Mouse (Mus musculus): ENCODE measurements at regions not wholly inside any gene's neighbourhood (a gene's known extent, or its start where the extent isn't known, plus 50 kb on each side); places are given as distances from the start of the nearest gene placed in this dataset.
"Not testable (repeated sequence)": the region's sequence is repeated elsewhere in the genome, so short reads cannot be mapped to it uniquely, and the experiment has no call there.

GRCm38 (mm10) chr13:44490935-44491465 is 238.3 kb upstream of the Jarid2 start:
- DNase-seq (ENCODE audit: extremely low spot score, low spot score), result no peak

GRCm38 (mm10) chr13:44493884-44494283 is 235.4 kb upstream of the Jarid2 start:
- no peak for DNase-seq (ENCODE audit: extremely low spot score, low spot score)

- no peak for DNase-seq (ENCODE audit: extremely low spot score, low spot score)
These were observed 233.8 kb upstream of the Jarid2 start for GRCm38 (mm10) chr13:44495450-44495849.

- DNase-seq (ENCODE audit: extremely low spot score, low spot score), result no peak
These were observed 232.7 kb upstream of the Jarid2 start for GRCm38 (mm10) chr13:44496596-44496995.

- not testable (repeated sequence) for DNase-seq (ENCODE audit: extremely low spot score, low spot score)
These were observed 228.4 kb upstream of the Jarid2 start for GRCm38 (mm10) chr13:44500896-44501295.

GRCm38 (mm10) chr13:44501777-44502321 is 227.4 kb upstream of the Jarid2 start:
- no peak for DNase-seq (ENCODE audit: extremely low spot score, low spot score)

- no peak for DNase-seq (ENCODE audit: extremely low spot score, low spot score)
These were observed 226.5 kb upstream of the Jarid2 start for GRCm38 (mm10) chr13:44502612-44503256.

- DNase-seq (ENCODE audit: extremely low spot score, low spot score), result no peak
These were observed 225.9 kb upstream of the Jarid2 start for GRCm38 (mm10) chr13:44503257-44503950.

GRCm38 (mm10) chr13:44504455-44504854 is 224.8 kb upstream of the Jarid2 start:
- DNase-seq (ENCODE audit: extremely low spot score, low spot score), result no peak

- DNase-seq (ENCODE audit: extremely low spot score, low spot score), result no peak
These were observed 222.3 kb upstream of the Jarid2 start for GRCm38 (mm10) chr13:44506975-44507374.

- peak; percentile 65 for DNase-seq (ENCODE audit: extremely low spot score, low spot score)
These were observed 219.6 kb upstream of the Jarid2 start for GRCm38 (mm10) chr13:44509526-44510159.

GRCm38 (mm10) chr13:44513378-44514285 is 215.6 kb upstream of the Jarid2 start:
- no peak for DNase-seq (ENCODE audit: extremely low spot score, low spot score)

GRCm38 (mm10) chr13:44514636-44515158 is 214.6 kb upstream of the Jarid2 start:
- DNase-seq (ENCODE audit: extremely low spot score, low spot score), result no peak

GRCm38 (mm10) chr13:44516863-44517262 is 212.4 kb upstream of the Jarid2 start:
- DNase-seq (ENCODE audit: extremely low spot score, low spot score), result no peak

GRCm38 (mm10) chr13:44517312-44517711 is 212.0 kb upstream of the Jarid2 start:
- no peak for DNase-seq (ENCODE audit: extremely low spot score, low spot score)

GRCm38 (mm10) chr13:44518215-44518614 is 211.1 kb upstream of the Jarid2 start:
- no peak for DNase-seq (ENCODE audit: extremely low spot score, low spot score)

GRCm38 (mm10) chr13:44523516-44523915 is 205.8 kb upstream of the Jarid2 start:
- no peak for DNase-seq (ENCODE audit: extremely low spot score, low spot score)

- no peak for DNase-seq (ENCODE audit: extremely low spot score, low spot score)
These were observed 198.3 kb upstream of the Jarid2 start for GRCm38 (mm10) chr13:44530867-44531564.

- no peak for DNase-seq (ENCODE audit: extremely low spot score, low spot score)
These were observed 196.6 kb upstream of the Jarid2 start for GRCm38 (mm10) chr13:44532631-44533180.

GRCm38 (mm10) chr13:44534575-44535080 is 194.6 kb upstream of the Jarid2 start:
- DNase-seq (ENCODE audit: extremely low spot score, low spot score), result no peak
